In the genomic region with DNA sequence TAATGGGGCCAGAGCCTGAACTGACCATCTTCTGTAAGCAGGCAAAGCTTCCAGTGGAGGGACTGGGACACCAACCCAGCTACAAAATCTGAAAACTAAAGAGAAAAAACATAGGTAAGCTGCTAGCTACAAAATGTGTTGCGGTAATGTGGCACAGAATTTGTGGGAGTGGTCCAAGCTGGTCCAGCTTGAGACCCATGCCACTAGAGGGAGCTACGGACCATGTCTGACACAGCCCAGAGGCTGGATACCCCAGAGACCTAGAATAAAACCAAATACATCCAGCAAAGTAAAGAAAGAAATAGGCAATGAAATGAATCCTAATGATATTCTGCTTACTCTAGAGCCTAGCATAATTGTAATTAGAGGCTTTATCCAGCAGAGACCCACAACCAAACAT, we compare ENCODE assay signal across 8 mouse cellular contexts.
DNase-seq lines count a peak whose midpoint lies in the region; ATAC-seq and TF ChIP-seq lines count a peak whose summit lies in the region.

No protein-coding gene starts in this region.

- H3K36me3 ChIP-seq in midbrain, embryonic 10.5 days, result no peaks in the 10 kb centered on the region
- H3K36me3 ChIP-seq in midbrain, embryonic 15.5 days (replicated peaks), result peaks cover 5% of the 10 kb centered on the region; the same call in 1 of the 2 replicates
- H3K36me3 ChIP-seq in limb, embryonic 11.5 days (ENCODE audit: control insufficient read depth, insufficient read depth, low read length), result no peaks in the 10 kb centered on the region
- H3K36me3 ChIP-seq in stomach, postnatal 0 days (ENCODE audit: control insufficient read depth, insufficient read depth, low read length), result no peaks in the 10 kb centered on the region

- no peaks in the 10 kb centered on the region for H3K9me3 ChIP-seq in midbrain, embryonic 10.5 days (replicated peaks)
- no peaks in the 10 kb centered on the region for H3K9me3 ChIP-seq in midbrain, embryonic 15.5 days
- no peaks in the 10 kb centered on the region for H3K9me3 ChIP-seq in limb, embryonic 11.5 days (ENCODE audit: control insufficient read depth, low read length)
- H3K9me3 ChIP-seq in stomach, postnatal 0 days (ENCODE audit: control insufficient read depth, low read length), result no peaks in the 10 kb centered on the region

- no peak overlapping the region for H3K4me3 ChIP-seq in midbrain, embryonic 10.5 days
- H3K4me3 ChIP-seq in midbrain, embryonic 15.5 days, result no peak overlapping the region
- no peak overlapping the region for H3K4me3 ChIP-seq in limb, embryonic 11.5 days (ENCODE audit: low read depth, low read length)
- no peak overlapping the region for H3K4me3 ChIP-seq in stomach, postnatal 0 days (ENCODE audit: low read depth, low read length)

- H3K4me2 ChIP-seq in midbrain, embryonic 15.5 days, result no peak overlapping the region
- no peak overlapping the region for H3K4me2 ChIP-seq in limb, embryonic 11.5 days (ENCODE audit: low read depth, severe bottlenecking)
- no peak overlapping the region for H3K4me2 ChIP-seq in stomach, postnatal 0 days (replicated peaks; ENCODE audit: low read depth)

- H3K27ac ChIP-seq in midbrain, embryonic 10.5 days (replicated peaks), result no peak overlapping the region
- H3K27ac ChIP-seq in midbrain, embryonic 15.5 days, result no peak overlapping the region
- H3K27ac ChIP-seq in limb, embryonic 11.5 days (replicated peaks; ENCODE audit: low read depth, low read length), result no peak overlapping the region
- H3K27ac ChIP-seq in stomach, postnatal 0 days (replicated peaks), result no peak overlapping the region

- no peaks in the 10 kb centered on the region for H3K27me3 ChIP-seq in midbrain, embryonic 10.5 days (ENCODE audit: low read depth, poor library complexity, severe bottlenecking)
- H3K27me3 ChIP-seq in midbrain, embryonic 15.5 days (replicated peaks), result no peaks in the 10 kb centered on the region
- no peaks in the 10 kb centered on the region for H3K27me3 ChIP-seq in limb, embryonic 11.5 days (ENCODE audit: control insufficient read depth, insufficient read depth, low read length)
- no peaks in the 10 kb centered on the region for H3K27me3 ChIP-seq in stomach, postnatal 0 days (ENCODE audit: control insufficient read depth, insufficient read depth, low read length)

- ATAC-seq in midbrain, embryonic 15.5 days (replicated peaks), result no peak
- ATAC-seq in granulocyte monocyte progenitor cell, adult 5-6 weeks (replicated peaks; ENCODE audit: poor library complexity, severe bottlenecking), result peak; percentile 73
- ATAC-seq in limb, embryonic 11.5 days (ENCODE audit: insufficient number of reproducible peaks, low FRiP score, low TSS enrichment, low read depth), result no peak
- ATAC-seq in stomach, postnatal 0 days (ENCODE audit: low FRiP score, low TSS enrichment), result no peak
- ATAC-seq in monocyte, adult 5-6 weeks (replicated peaks; ENCODE audit: insufficient number of reproducible peaks, low FRiP score, low TSS enrichment, poor library complexity, severe bottlenecking), result no peak

- 34% methylated on average over 2 of the region's 2 CpGs for WGBS in midbrain, embryonic 10.5 days
- WGBS in midbrain, embryonic 15.5 days, result 33% methylated on average over 2 of the region's 2 CpGs
- WGBS in limb, embryonic 11.5 days, result 30% methylated on average over 2 of the region's 2 CpGs
- WGBS in stomach, postnatal 0 days, result 15% methylated on average over 2 of the region's 2 CpGs

- no peaks in the 10 kb centered on the region for H3K4me1 ChIP-seq in midbrain, embryonic 10.5 days
- H3K4me1 ChIP-seq in midbrain, embryonic 15.5 days, result no peaks in the 10 kb centered on the region
- no peaks in the 10 kb centered on the region for H3K4me1 ChIP-seq in limb, embryonic 11.5 days (ENCODE audit: control insufficient read depth, insufficient read depth, low read length)
- no peaks in the 10 kb centered on the region for H3K4me1 ChIP-seq in stomach, postnatal 0 days (replicated peaks; ENCODE audit: control insufficient read depth, insufficient read depth)

- DNase-seq in midbrain, embryonic 10.5 days (ENCODE audit: low spot score), result peak; percentile 42
- peak; percentile 64 for DNase-seq in R1 (ENCODE audit: low read depth, low spot score)
- DNase-seq in cerebellum, adult 8-10 months, result peak; percentile 16
- peak; percentile 71 for DNase-seq in limb, embryonic 11.5 days (ENCODE audit: low spot score)
- peak; percentile 29 for DNase-seq in stomach, postnatal 0 days (ENCODE audit: low spot score)

- no peak overlapping the region for H3K9ac ChIP-seq in midbrain, embryonic 15.5 days
- no peak overlapping the region for H3K9ac ChIP-seq in limb, embryonic 11.5 days (ENCODE audit: low read length)
- no peak overlapping the region for H3K9ac ChIP-seq in stomach, postnatal 0 days (ENCODE audit: low read length)

- no peak for TF ChIP-seq EP300 in stomach, postnatal 0 days (optimal IDR thresholded peaks at IDR 0.05)

- peak; percentile 72 for TF ChIP-seq CTCF in stomach, postnatal 0 days (IDR thresholded peaks at IDR 0.05; ENCODE audit: low read depth)

Comparison
In these comparisons a context has a peak if more than half of its experiments do, and no peak if none do; other contexts are left out.
1. DNase-seq: peak in every context shown above with its lines; median percentile 71 in limb, embryonic 11.5 days; 64 in R1; 42 in midbrain, embryonic 10.5 days; 29 in stomach, postnatal 0 days; 16 in cerebellum, adult 8-10 months.